Mouse (Mus musculus) G1E (cell line): ENCODE data around the gene Btbd18.

Experiments
- CTCF ChIP-seq: IDR thresholded peaks from 2 replicates; pipeline ENCODE4 v1.5.1; 2012; ENCODE audit warnings: low read depth, low read length, inconsistent platforms, mixed read lengths
- GATA1 ChIP-seq: IDR thresholded peaks from 2 replicates; pipeline ENCODE4 v1.6.1; 2012; ENCODE audit warnings: borderline replicate concordance, low read length, inconsistent platforms, mixed read lengths
- TAL1 ChIP-seq: conservative IDR thresholded peaks from 2 replicates; pipeline ENCODE4 v1.6.1; 2012; ENCODE audit warnings: low read depth, low read length, inconsistent platforms, mixed read lengths

DNA sequence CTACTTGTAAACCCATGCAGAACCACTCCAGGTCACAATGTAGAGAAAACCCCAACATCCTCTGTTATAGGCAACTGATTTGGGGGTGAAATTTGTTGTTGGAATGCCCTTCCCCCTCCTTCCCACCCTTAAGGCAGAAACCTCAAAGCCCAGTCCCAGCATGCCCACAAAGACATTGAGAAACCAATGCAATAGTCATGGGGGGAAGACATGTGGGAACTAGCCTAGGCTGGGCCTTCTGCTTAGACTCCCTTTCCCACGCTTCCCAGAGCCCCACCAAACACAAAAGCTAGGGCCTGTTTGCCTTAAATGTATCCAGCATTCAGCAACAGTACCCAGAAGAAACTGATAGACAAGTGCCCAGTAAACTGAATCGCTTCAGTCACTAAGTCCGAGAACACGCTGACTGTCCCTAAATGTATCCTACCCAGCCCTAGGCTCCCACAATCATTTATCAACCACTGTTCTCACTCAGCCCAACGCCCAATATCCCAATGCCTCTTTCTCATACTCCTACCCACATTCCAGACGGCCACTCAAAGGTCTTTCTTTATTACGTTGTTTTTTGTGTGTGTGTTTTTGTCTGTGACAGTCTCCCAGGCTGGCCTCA, 32.4 kb upstream of the Btbd18 start:
- TF ChIP-seq CTCF (no peak), GATA1 (no peak), TAL1 (no peak)
